Mouse (Mus musculus) MEL (cell line): ENCODE results near the gene Fam196a.

ENCODE experiments used
- CTCF ChIP-seq, 3 experiments: IDR thresholded peaks in 2 of 3; conservative IDR thresholded peaks in 1 of 3; 2 replicates each; pipeline ENCODE4 v1.5.1; 2011 to 2012; ENCODE audit warnings: low read length in 3 of 3, low read depth in 2 of 3, mild to moderate bottlenecking in 2 of 3, improper control_type of control experiment in 1 of 3, inconsistent platforms in 1 of 3, mixed read lengths in 1 of 3, moderate library complexity in 1 of 3; ENCODE audit not compliant: control insufficient read depth in 1 of 3, insufficient read depth in 1 of 3, poor library complexity in 1 of 3, severe bottlenecking in 1 of 3
- E2F4 ChIP-seq: IDR thresholded peaks from 2 replicates; pipeline ENCODE4 v1.6.1; 2011; ENCODE audit warnings: low read depth, low read length, improper control_type of control experiment, borderline replicate concordance
- EP300 ChIP-seq, 2 experiments: IDR thresholded peaks; 2 replicates each; pipeline ENCODE4 v1.6.1; 2011; ENCODE audit warnings: improper control_type of control experiment in 2 of 2, low read length in 2 of 2, low read depth in 1 of 2, mild to moderate bottlenecking in 1 of 2
- GATA1 ChIP-seq: IDR thresholded peaks from 2 replicates; pipeline ENCODE4 v1.6.1; 2011; ENCODE audit warnings: low read depth, low read length, improper control_type of control experiment
- MAFK ChIP-seq: IDR thresholded peaks from 2 replicates; pipeline ENCODE4 v1.6.1; 2011; ENCODE audit warnings: low read depth, mild to moderate bottlenecking, low read length, improper control_type of control experiment, borderline replicate concordance
- POLR2A ChIP-seq, 2 experiments: IDR thresholded peaks; 2 replicates each; pipeline ENCODE4 v1.6.1; 2011 to 2012; ENCODE audit warnings: low read length in 2 of 2, mild to moderate bottlenecking in 2 of 2, control low read depth in 1 of 2, improper control_type of control experiment in 1 of 2, low read depth in 1 of 2, moderate library complexity in 1 of 2; ENCODE audit not compliant: control insufficient read depth in 1 of 2, insufficient read depth in 1 of 2, poor library complexity in 1 of 2
- SIN3A ChIP-seq: IDR thresholded peaks from 2 replicates; pipeline ENCODE4 v1.6.1; 2012; ENCODE audit warnings: low read length, improper control_type of control experiment, inconsistent platforms
- UBTF ChIP-seq: IDR thresholded peaks from 2 replicates; pipeline ENCODE4 v1.6.1; 2012; ENCODE audit warnings: low read depth, mild to moderate bottlenecking, inconsistent platforms, low read length, improper control_type of control experiment, moderate library complexity, borderline replicate concordance; ENCODE audit not compliant: insufficient read depth

DNA sequence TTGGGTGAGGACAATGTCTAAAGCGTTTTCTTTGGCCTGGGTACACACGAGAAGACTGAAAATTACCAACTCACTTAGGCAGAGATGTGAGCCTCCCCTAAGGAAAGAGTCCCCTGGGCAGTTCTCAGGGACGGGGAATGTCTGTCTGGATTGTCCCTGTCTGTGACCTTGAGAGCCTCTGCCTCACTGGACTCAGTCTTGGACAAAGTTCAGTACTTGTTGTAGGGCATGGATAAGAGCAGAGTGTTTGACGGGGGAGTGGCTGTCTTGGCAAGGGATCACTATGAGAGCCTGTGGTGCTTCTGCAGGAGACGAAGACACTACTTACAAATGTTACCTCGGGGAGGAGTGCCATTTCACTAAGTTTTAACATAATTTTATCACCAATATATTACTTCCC is 57.8 kb downstream of the Fam196a start:
- no peak for TF ChIP-seq MAFK
- TF ChIP-seq POLR2A (IDR thresholded peaks at IDR 0.05; ENCODE audit: control insufficient read depth in 1 of 2, insufficient read depth in 1 of 2, low read depth in 1 of 2, low read length in 2 of 2, poor library complexity in 1 of 2) = no peak
- TF ChIP-seq E2F4 = no peak
- no peak for TF ChIP-seq CTCF (IDR thresholded peaks at IDR 0.05 in 2 of 3, conservative IDR thresholded peaks at IDR 0.05 in 1 of 3; ENCODE audit: control insufficient read depth in 1 of 3, insufficient read depth in 1 of 3, low read depth in 2 of 3, low read length in 3 of 3, poor library complexity in 1 of 3, severe bottlenecking in 1 of 3)
- no peak for TF ChIP-seq GATA1
- no peak for TF ChIP-seq UBTF
- TF ChIP-seq EP300 (IDR thresholded peaks at IDR 0.05; ENCODE audit: low read depth in 1 of 2, low read length in 2 of 2) = no peak
- no peak for TF ChIP-seq SIN3A
